Mouse (Mus musculus) forebrain, embryonic 11.5 days (tissue): Measurements from ENCODE around the gene Mapk6. TPM values are rescaled to one million over a fixed set of nuclear protein-coding genes. Genes with fewer than 3 reads are reported as not detected.
A peak's percentile ranks its signal among the peaks of the same experiment; 100 is the strongest.

ENCODE experiments used
- ATAC-seq: fragments of 200-750 bp; cut with Nextera tagmentation; replicated peaks from 2 replicates; pipeline ENCODE4 v1.8.0; 2017; ENCODE audit warnings: moderate TSS enrichment; ENCODE audit not compliant: low FRiP score
- DNase-seq: peaks from one replicate; pipeline ENCODE4 v3.0.0-alpha.2; 2017; ENCODE audit warnings: low spot score
- H3K27ac ChIP-seq: fragments of 300-500 bp; sonication (generic); 2 replicates; pipeline ENCODE4 v1.5.1; 2014; ENCODE audit warnings: low read depth, low read length
- H3K27me3 ChIP-seq: fragments of 300-500 bp; sonication (generic); 2 replicates; pipeline ENCODE4 v1.6.1; 2014; ENCODE audit warnings: mild to moderate bottlenecking, low read length, mixed read lengths; ENCODE audit not compliant: control insufficient read depth, insufficient read depth
- H3K36me3 ChIP-seq: fragments of 300-500 bp; sonication (generic); 2 replicates; pipeline ENCODE4 v1.6.1; 2014; ENCODE audit warnings: mild to moderate bottlenecking, low read length, moderate library complexity, mixed read lengths; ENCODE audit not compliant: control insufficient read depth, insufficient read depth
- H3K4me1 ChIP-seq: fragments of 300-500 bp; sonication (generic); replicated peaks from 2 replicates; pipeline ENCODE4 v1.6.1; 2014; ENCODE audit warnings: low read length, mixed read lengths; ENCODE audit not compliant: control insufficient read depth, insufficient read depth
- H3K4me2 ChIP-seq: fragments of 300-500 bp; sonication (generic); 2 replicates; pipeline ENCODE4 v1.6.1; 2014; ENCODE audit warnings: low read depth, mild to moderate bottlenecking, low read length, moderate library complexity, mixed read lengths; ENCODE audit not compliant: severe bottlenecking
- H3K4me3 ChIP-seq: fragments of 300-500 bp; sonication (generic); 2 replicates; pipeline ENCODE4 v1.5.1; 2014; ENCODE audit warnings: low read depth, low read length
- H3K9ac ChIP-seq: fragments of 300-500 bp; sonication (generic); 2 replicates; pipeline ENCODE4 v1.6.1; 2014; ENCODE audit warnings: low read length
- H3K9me3 ChIP-seq: fragments of 300-500 bp; sonication (generic); 2 replicates; pipeline ENCODE4 v1.6.1; 2016; ENCODE audit warnings: low read length, mixed read lengths; ENCODE audit not compliant: control insufficient read depth
- WGBS: fragments of 180-500 bp; shearing (Covaris S2); extraction: QIAGEN DNeasy Blood & Tissue Kit; methylation state at CpG from one replicate; pipeline ENCODE4 v1.1.7; 2014; 5-methylcytosine and 5-hydroxymethylcytosine counted together
- polyA plus RNA-seq: library from polyadenylated mRNA; unstranded; fragments of >200 nt; fragmentation: Nextera tagmentation; extraction: Ambion mirVana; gene quantifications from 2 replicates; pipeline ENCODE4 v1.2.1, GENCODE M21; 2014

Mapk6 gene
- polyA plus RNA-seq, 1 experiment from 2014 or later, result 179 TPM

DNA sequence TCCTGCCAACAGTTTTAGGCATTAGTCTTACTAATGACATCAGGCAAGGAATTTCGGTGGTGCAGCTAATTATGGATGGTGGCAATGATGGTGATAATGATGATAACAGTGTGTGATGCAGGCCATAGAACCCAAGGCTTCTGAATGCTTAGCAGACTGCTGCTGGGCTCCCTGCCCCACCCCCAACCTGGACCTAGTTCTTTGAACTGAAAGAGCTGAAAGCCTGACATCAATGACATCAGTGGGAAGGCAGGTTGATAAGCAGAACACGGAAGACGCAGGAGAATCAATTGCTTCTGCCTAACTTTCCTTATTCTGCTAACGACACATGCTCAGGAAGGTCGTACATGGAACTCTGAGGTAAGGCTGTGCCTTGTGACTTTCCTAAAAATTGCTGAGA lies 3.4 kb upstream of the Mapk6 start:
- Histone ChIP-seq H3K4me1 (no peaks in the 10 kb centered on the region), H3K36me3 (no peaks in the 10 kb centered on the region), H3K4me2 (no peak overlapping the region), H3K27me3 (no peaks in the 10 kb centered on the region), H3K4me3 (no peak overlapping the region), H3K27ac (no peak overlapping the region), H3K9me3 (no peaks in the 10 kb centered on the region), H3K9ac (no peak overlapping the region)
- DNase-seq (no peak), ATAC-seq (no peak)
- WGBS, result 67% methylated on average over 5 of the region's 5 CpGs

DNA sequence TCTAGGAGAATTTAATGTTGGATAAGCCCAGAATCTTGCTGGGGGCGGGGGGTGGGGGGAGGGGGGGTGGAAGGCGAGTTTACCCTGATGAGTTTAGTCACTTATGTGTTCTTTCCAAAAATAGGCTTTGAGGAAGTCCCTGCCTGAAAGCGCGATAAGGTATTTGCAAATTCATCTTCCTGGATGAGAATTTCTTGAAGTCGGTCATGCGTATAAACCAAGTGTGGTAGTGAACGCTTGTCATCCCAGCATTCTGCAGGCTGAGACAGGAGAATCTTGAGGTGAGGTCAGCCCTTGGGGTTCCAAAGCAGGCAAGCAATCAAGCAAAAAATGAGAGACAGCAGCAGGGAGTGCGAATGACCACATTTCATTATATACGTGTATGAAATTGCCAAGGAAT lies 1.8 kb upstream of the Mapk6 start:
- Histone ChIP-seq H3K36me3 (no peaks in the 10 kb centered on the region), H3K4me1 (0 out of 2 replicates have a peak, but pooled peaks cover 2% of the 10 kb centered on the region), H3K27me3 (no peaks in the 10 kb centered on the region), H3K9ac (no peak overlapping the region), H3K27ac (no peak overlapping the region), H3K9me3 (no peaks in the 10 kb centered on the region), H3K4me3 (no peak overlapping the region), H3K4me2 (no peak overlapping the region)
- DNase-seq (no peak), ATAC-seq (no peak)
- WGBS, result 90% methylated on average over 9 of the region's 9 CpGs

- Histone ChIP-seq H3K27ac (no peak overlapping the region), H3K4me2 (no peak overlapping the region), H3K4me3 (no peak overlapping the region), H3K4me1 (0 out of 2 replicates have a peak, but pooled peaks cover 3% of the 10 kb centered on the region), H3K9me3 (no peaks in the 10 kb centered on the region), H3K27me3 (no peaks in the 10 kb centered on the region), H3K36me3 (no peaks in the 10 kb centered on the region), H3K9ac (no peak overlapping the region)
- DNase-seq (no peak), ATAC-seq (no peak)
- WGBS, result 73% methylated on average over 6 of the region's 6 CpGs
Observed at GRCm38 (mm10) chr9:75410868-75411487, 1.2 kb upstream of the Mapk6 start.

DNA sequence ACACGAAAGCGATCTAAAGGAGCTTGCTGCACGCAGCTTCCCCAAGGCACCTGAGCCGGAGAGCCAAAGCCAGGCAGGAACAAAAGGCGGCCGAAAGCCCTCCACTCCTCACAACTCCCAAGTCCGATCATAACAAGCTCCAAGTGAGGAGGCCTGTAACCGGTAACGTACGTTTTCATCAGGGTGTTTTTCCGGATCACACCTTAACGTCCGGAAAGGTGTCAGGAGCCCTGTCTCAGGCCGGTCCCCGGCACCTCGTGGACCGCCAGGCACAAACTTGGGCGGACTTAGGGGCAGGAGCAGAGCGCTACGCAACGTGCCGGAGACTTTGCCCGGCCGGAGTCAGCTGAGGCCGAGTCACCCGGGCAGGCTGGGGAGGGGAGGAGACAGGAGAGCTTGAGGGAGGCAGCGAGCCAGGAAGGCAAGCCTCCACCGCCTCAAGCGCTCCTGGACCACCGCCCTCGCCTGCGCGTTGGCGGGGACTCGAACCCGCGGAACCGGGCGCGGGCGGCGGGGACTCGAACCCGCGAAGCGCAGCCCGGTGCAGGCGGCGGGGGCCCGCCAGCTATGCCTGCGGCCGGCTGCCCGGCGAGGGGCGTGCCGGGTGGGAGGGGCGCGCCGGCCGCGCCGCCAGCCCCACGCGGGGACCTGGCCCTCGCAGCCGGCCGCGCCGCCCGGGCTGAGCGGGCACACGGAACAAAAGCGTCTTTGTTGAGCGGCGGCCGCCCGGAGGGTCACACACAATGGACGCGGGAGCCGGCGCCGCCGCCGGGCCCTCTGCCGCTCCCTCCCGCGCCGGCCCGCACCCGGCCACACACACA lies 564 bp downstream of the Mapk6 start:
- Histone ChIP-seq H3K36me3 (no peaks in the 10 kb centered on the region), H3K4me2 (peak overlapping the region; percentile 53), H3K4me3 (peak overlapping the region; percentile 89), H3K9ac (peak overlapping the region; percentile 95), H3K9me3 (no peaks in the 10 kb centered on the region), H3K27ac (peak overlapping the region; percentile 99), H3K27me3 (no peaks in the 10 kb centered on the region), H3K4me1 (0 out of 2 replicates have a peak, but pooled peaks cover 3% of the 10 kb centered on the region)
- DNase-seq, result peak; percentile 82
- ATAC-seq, result peak; percentile 94
- WGBS, result under 1% methylated on average over 61 of the region's 90 CpGs

DNA sequence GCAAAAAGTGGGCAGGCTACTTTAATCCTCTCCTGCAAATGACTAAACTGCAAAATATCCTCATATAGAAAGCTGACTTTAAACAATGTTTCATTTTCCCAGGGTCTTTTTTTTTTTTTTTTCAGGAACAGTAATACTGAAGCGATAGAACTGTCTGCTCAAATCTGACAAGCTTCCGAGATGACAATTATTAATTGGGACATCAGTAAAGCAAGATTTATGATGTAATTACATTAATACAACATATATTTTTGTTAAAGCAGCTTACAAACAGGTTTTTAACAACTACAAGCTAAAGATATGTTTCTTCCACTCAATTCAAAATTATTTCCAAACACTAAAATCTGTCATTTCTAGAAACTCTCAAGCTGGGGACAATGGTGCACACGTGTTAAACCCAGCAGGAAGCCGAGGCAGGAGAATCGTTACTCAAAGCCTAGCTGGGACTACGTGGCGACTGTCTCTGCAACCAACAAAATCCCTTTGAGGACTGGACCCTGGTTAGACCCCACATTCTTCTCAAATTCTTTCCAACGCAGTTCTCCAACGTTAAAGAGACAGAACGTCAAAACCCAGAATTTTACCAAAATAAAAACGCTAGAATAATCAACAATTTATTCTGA lies 1.5 kb downstream of the Mapk6 start:
- Histone ChIP-seq H3K4me2 (peak overlapping the region; percentile 53), H3K36me3 (no peaks in the 10 kb centered on the region), H3K27ac (peak overlapping the region; percentile 99; the same call in 1 of the 2 replicates), H3K27me3 (no peaks in the 10 kb centered on the region), H3K9me3 (no peaks in the 10 kb centered on the region), H3K4me1 (0 out of 2 replicates have a peak, but pooled peaks cover 5% of the 10 kb centered on the region), H3K4me3 (peak overlapping the region; percentile 89), H3K9ac (peak overlapping the region; percentile 95)
- WGBS, result 4% methylated on average over 11 of the region's 11 CpGs
- DNase-seq, result no peak
- no peak for ATAC-seq

DNA sequence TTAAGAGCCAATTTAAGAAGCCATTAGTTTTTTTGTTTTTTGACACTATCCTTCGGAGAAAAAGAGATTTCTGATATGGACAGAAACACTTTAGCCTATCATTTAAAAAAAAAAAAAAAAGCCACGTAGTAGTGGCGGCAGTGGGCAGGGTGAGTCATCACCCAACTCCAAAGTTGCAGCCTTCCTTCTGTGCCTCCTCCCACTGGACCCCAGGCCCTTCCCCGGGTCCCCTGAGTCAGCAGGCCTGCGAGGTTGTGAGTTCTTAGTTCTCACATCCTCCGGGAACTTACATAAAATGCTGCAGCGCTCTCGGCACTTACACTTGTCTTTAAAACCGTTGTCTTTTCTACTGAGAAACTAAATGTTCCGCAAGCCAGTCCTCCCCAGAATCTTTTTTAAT lies 2.0 kb downstream of the Mapk6 start:
- Histone ChIP-seq H3K4me1 (0 out of 2 replicates have a peak, but pooled peaks cover 5% of the 10 kb centered on the region), H3K4me2 (peak overlapping the region; percentile 53), H3K27ac (no peak overlapping the region), H3K27me3 (no peaks in the 10 kb centered on the region), H3K4me3 (peak overlapping the region; percentile 89), H3K9me3 (no peaks in the 10 kb centered on the region), H3K9ac (peak overlapping the region; percentile 20), H3K36me3 (no peaks in the 10 kb centered on the region)
- ATAC-seq, result no peak
- no peak for DNase-seq
- 17% methylated on average over 10 of the region's 10 CpGs for WGBS

GRCm38 (mm10) chr9:75406121-75406520 lies 3.7 kb downstream of the Mapk6 start:
- Histone ChIP-seq H3K4me3 (no peak overlapping the region), H3K9ac (no peak overlapping the region), H3K36me3 (no peaks in the 10 kb centered on the region), H3K27me3 (no peaks in the 10 kb centered on the region), H3K4me2 (no peak overlapping the region), H3K9me3 (no peaks in the 10 kb centered on the region), H3K27ac (no peak overlapping the region), H3K4me1 (0 out of 2 replicates have a peak, but pooled peaks cover 5% of the 10 kb centered on the region)
- no peak for ATAC-seq
- 96% methylated on average over 2 of the region's 2 CpGs for WGBS
- DNase-seq, result no peak

GRCm38 (mm10) chr9:75403520-75403919 lies 6.3 kb downstream of the Mapk6 start:
- Histone ChIP-seq H3K36me3 (no peaks in the 10 kb centered on the region), H3K4me1 (peaks cover 7% of the 10 kb centered on the region; the same call in 1 of the 2 replicates), H3K9me3 (no peaks in the 10 kb centered on the region), H3K27me3 (no peaks in the 10 kb centered on the region), H3K9ac (no peak overlapping the region), H3K4me2 (no peak overlapping the region), H3K4me3 (no peak overlapping the region), H3K27ac (no peak overlapping the region)
- DNase-seq, result no peak
- WGBS, result 75% methylated on average over 3 of the region's 3 CpGs
- ATAC-seq, result no peak
